Mouse (Mus musculus) T-helper 2 cell (primary cell): ENCODE data around the gene Nebl.

ENCODE experiments used
- in situ Hi-C: fragments of 300-600 bp; cut with MboI, MseI; formaldehyde crosslinking; loops from one replicate; pipeline ENCODE4 v1.15.1; 2025; ENCODE audit warnings: high pct_unique_total_duplicates

Gene Nebl

GRCm38 (mm10) chr2:17711216-17711615 lies 20.0 kb downstream of the Nebl start:
- in situ Hi-C loops, result loop anchor here (10.0 kb wide), 1 partner anchor 864 kb away; no protein-coding TSS in a partner anchor

DNA sequence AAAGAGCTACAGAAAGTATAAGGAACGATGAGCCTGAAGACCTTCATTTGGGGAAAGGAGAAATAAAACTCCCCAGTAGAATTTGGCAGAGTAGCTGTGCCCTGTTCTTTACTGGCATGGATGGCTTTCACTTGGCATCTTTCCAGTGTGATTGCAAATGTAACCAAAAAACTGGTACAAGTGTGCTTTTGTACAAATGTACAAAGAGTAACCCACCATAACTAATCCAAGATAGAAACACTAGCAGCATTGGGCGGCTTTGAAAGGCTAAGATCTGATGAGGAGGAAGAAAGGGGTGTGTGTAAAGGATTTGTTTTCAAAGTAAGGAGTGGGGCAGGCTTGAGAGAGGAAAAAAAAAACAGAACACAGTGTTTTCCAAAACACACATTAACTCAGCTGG lies 21.2 kb downstream of the Nebl start:
- in situ Hi-C loops, result loop anchor here (10.0 kb wide), 1 partner anchor 865 kb away; no protein-coding TSS in a partner anchor

DNA sequence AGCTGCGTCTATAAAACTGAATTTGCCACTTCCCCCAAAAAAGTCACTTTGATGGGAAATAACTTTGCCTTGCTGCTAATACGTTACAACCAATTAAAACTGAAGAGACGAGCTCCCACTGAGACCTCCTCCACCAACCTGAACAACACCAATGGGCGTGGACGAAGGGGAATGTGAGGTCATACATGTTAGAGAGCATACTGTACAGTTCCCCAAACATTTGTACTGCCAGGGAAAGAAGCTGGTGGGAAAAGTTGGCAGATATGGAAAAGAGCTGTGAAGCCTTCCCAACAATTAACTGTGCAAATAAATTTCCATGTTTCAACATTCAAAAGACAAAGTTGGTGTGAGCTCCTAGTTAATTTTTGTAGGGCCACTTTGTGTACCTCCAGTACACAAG lies 25.3 kb downstream of the Nebl start:
- in situ Hi-C loops, result no loop called here

- in situ Hi-C loops, result no loop called here
Observed at GRCm38 (mm10) chr2:17705426-17705825, 25.8 kb downstream of the Nebl start.

GRCm38 (mm10) chr2:17703170-17703512 lies 28.1 kb downstream of the Nebl start:
- in situ Hi-C loops, result no loop called here

GRCm38 (mm10) chr2:17702481-17703169 lies 28.6 kb downstream of the Nebl start:
- in situ Hi-C loops, result no loop called here

DNA sequence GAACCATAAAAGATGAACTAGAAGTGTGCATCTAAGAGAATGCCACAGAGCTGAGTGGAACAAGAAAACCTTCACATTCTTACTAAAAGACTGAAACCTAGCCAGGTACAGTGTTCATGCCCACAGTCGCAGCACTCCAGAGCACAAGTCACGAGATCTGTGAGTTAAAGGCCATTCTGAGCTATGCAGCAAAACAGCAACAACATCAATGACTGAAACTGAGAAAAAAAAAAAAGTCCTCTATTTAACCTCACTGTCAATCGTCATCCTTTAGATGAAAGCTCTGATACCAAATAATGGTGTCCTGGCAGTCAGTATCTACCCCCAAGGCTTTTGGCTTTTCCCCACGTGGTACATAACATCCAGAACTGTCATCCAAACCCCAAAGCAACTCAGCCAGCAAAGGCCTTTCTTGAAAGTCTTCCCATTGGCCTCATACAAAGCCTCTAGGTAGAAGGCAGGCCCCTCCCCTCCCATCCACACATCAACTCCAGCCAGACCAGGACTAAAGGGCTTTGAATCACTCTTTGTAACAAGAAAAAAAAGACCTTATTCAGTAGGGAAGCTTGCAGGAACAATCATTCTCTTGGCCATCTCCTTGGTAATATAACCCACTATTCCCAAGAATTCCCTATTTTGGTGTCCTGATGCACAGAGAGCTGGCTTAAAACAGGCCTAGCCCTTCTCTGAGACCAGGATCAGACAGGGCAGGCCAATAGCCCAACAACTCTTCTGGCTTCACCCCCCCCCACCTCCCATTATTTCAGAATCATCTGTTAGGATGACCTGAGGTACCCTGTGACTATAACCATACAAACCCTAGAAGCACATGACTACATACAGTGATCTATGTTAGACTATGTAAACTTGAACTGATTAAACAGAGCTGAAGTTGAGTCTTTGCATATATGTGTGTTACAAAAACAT lies 32.8 kb downstream of the Nebl start:
- in situ Hi-C loops, result no loop called here

- in situ Hi-C loops, result no loop called here
Observed at GRCm38 (mm10) chr2:17692926-17693325, 38.3 kb downstream of the Nebl start.

DNA sequence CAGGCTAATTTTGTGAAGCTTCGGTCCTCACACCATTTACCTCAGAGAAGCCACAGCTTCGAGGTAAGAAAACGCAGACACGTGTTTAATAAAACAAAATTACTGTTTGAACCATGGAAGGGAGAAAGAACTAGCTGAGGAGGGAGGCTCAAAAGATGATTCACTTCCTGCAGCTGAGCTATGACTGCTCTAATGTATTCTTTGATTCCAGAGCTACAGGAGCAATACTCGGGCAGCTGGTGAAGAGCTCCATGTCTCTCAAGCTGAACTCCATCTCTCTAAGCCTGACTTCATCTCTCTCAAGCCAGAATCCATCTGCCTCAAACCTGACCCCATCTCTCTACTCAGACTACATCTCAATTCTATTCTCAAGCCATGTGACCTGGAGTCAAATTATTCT lies 41.0 kb downstream of the Nebl start:
- in situ Hi-C loops, result no loop called here

DNA sequence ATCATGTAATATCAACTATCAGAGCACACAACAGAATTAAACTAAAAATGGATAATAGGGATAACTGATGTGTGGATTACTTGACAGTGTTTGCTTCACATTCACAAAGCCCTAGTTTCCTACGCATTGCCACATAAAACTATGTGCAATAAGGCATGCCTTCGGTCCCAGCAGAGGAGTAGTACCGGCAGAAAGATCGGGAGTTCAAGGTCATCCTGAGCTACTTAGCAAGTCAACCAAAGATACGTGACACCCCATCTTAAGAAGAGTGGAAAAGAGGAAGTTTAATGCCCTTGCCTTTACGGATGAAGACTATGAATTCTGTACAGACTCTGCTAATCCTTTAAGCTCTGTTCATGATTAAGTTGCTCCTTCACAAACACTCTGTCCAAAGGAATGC lies 44.1 kb downstream of the Nebl start:
- in situ Hi-C loops, result no loop called here

- in situ Hi-C loops, result no loop called here
Observed at GRCm38 (mm10) chr2:17683326-17684040, 47.8 kb downstream of the Nebl start.

GRCm38 (mm10) chr2:17672156-17672555 lies 59.1 kb downstream of the Nebl start:
- in situ Hi-C loops, result no loop called here

GRCm38 (mm10) chr2:17671566-17671965 lies 59.7 kb downstream of the Nebl start:
- in situ Hi-C loops, result no loop called here

- in situ Hi-C loops, result no loop called here
Observed at GRCm38 (mm10) chr2:17669953-17670352, 61.3 kb downstream of the Nebl start.

DNA sequence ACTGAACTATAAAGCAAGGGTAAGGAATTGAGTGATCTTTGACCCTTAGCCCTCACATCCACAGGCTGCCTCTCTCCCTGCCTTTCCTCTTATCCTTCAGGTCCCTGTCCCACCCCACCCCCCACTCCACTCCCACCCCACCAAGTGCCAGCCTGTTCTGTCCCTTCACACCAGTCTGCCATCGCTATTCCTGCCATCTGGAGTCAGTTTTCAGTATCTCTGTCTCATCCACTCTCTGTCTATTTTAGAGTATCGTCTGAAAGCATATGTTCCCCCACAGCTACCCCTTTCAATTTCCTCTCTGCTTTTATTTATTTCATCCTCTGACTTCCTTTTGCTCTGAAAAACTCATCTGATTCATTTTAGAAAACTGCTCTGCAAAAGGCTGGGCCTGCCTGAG lies 62.3 kb downstream of the Nebl start:
- in situ Hi-C loops, result no loop called here

GRCm38 (mm10) chr2:17658176-17658575 lies 73.1 kb downstream of the Nebl start:
- in situ Hi-C loops, result no loop called here

- in situ Hi-C loops, result no loop called here
Observed at GRCm38 (mm10) chr2:17650147-17650834, 81.0 kb downstream of the Nebl start.

DNA sequence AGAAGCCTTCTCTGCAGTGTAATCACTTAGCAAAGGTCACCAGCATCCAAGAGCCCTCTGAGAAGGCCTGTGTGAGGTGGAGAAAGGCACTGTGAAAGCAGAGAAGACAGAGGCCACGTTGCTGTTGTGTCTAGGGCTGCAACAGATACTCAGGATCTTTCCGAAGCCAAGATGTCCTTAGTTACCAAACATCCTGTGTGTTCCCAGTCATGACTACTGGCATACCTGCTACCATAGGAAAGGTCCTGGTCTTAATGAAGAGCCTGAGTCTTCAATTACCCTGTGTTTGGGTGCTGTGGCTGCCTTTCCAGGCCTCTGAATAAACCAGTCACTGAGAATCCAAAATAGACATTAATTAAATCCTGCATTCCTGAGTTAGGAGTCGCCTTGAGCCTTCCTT lies 81.5 kb downstream of the Nebl start:
- in situ Hi-C loops, result loop anchor here (10.0 kb wide), 1 partner anchor 195 kb away; no protein-coding TSS in a partner anchor

- in situ Hi-C loops, result loop anchor here (10.0 kb wide), 1 partner anchor 200 kb away; no protein-coding TSS in a partner anchor
Observed at GRCm38 (mm10) chr2:17644282-17645262, 86.7 kb downstream of the Nebl start.

DNA sequence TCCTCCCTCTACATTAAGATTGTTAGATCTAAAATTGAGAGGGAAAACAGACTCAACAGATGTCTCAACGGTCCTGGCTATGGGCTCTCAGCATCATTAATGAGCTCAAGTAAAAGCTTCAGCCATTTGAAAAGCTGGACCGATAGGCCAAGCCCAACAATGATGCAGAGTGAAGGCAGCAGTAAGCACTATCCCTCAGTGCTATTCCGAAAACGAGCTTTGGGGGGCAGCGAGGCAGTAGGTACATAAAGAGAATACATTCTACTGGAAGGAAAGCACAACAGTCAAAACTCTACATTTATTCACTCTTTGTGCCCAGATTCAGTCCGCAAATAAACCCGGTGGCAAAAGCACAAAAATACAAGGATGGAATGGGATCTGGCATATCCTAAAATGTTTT lies 87.4 kb downstream of the Nebl start:
- in situ Hi-C loops, result loop anchor here (10.0 kb wide), 1 partner anchor 201 kb away; no protein-coding TSS in a partner anchor
